Mouse (Mus musculus) heart, adult 9 months (tissue): ENCODE measurements at regions not wholly inside any gene's neighbourhood (a gene's known extent, or its start where the extent isn't known, plus 50 kb on each side); places are given as distances from the start of the nearest gene placed in this dataset.

Experiments used
- DNase-seq, 2 experiments: peaks; one replicate each; pipeline ENCODE4 v3.0.0; 2022; ENCODE audit warnings: low spot score in 2 of 2

DNA sequence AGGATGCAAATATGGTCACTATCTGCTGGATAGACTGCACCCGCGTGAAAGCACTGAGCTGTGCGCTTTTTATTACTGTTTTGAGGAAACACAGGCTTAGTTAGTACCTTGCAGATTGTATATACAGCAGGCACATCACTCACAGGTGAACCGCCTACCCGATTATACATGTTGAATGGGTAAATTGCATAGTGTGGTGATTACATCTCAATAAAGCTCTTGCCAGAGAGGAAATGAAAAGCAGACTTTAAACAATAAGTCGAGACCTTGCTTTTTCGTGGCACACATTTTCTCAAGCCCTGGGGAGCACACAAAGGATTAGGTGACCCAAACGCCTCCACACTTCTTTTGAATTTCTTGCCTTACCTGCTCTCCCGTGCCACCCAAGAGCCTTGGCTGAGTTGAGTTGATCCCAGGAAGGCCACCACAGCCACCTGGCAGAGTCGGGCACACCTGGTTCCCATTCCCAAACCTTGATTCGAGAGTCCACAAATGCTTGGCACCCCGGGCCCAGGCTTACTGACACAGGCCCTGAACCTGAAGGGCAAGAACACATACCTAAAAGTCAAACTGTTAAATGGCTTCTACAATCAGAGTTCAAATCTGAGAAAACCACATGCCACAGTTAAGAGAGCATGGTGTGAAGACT, 175.4 kb upstream of the Dapk1 start:
- no peak for DNase-seq

DNA sequence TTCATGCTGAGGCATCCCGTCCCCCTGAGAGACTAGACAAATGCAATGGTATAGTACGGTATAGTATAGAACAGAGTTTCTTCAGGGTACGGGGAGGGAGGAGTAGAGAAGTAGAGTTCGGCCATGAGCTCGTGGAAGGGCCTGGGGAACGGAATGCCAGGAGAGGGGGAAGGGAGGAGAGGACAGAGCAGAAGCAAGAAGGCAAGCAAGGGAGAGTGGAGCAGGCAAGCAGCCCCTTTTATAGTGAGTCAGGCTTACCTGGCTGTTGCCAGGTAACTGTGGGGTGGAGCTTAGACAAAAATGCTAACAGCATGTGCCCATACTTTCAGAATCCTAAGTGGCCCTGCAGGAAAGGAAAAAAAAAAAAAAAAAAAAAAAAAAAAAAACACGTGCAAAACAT, 174.7 kb upstream of the Dapk1 start:
- DNase-seq: no peak

DNA sequence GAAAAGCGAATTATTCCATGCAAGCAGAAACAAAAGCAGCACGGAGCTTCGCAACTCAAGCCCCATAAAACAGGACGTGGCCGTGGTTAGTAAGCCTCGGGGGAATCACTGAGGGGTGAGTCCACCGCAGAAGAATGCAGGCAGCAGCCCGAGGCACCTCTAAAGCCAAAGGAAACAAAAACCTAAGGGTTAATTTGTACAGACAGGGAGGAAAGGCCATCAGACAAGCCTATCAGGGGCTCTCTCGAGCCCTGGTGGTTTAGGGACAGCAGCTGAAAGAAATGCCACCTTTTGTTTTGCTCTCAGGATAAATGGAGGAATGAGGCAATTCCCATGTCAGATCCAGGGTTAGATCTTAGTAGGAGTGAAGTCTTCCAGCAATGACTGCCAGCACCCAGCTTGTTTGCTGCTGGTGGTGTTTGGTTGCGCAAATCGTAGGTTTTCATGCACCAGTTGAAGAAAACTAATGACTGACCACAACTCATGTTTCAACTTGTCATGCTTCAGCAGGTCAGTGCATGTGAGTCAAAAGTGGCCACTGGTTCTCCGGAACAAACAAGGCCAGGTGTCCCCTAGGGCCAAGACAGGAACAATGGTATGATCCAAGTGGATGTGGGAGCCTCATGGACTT, 173.9 kb upstream of the Dapk1 start:
- DNase-seq: peak; percentile 79 to 80

DNA sequence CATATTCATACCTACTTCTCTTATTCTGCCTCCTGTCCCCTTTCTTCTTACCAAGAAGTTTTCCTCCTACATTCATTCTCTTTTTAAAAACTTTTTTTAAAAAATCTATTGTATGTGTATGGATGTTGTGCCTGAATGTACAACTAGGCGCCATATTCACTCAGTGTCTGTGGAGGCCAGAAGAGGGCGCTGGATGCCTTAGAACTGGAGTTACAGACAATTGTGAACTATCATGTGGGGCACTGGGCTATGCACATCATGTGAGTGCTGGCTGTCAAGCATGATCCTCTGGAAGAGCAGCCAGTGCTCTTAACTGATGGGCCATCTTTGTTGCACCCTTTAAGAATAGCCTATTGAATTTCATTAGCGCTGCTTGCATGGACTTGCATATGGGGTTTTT, 172.6 kb upstream of the Dapk1 start:
- no peak for DNase-seq

DNA sequence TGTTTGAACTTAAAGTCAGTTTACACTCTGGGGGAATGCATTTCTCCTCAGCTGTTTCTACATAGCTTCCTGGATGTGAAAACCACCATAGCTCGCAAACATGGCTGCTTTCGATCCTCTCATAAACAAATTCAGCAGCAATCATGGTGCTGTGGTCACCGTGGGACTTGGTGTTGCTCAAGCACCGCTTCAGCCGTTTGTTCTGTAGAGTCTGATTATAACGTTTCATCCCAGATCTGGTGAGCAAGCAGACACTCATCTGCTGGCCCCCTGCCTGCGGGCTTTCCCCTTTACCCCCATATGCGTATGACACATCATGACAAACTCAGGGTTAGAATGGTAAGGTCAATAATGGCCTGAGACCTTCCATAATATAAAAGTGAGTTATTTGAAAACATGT, 170.3 kb upstream of the Dapk1 start:
- DNase-seq: no peak

DNA sequence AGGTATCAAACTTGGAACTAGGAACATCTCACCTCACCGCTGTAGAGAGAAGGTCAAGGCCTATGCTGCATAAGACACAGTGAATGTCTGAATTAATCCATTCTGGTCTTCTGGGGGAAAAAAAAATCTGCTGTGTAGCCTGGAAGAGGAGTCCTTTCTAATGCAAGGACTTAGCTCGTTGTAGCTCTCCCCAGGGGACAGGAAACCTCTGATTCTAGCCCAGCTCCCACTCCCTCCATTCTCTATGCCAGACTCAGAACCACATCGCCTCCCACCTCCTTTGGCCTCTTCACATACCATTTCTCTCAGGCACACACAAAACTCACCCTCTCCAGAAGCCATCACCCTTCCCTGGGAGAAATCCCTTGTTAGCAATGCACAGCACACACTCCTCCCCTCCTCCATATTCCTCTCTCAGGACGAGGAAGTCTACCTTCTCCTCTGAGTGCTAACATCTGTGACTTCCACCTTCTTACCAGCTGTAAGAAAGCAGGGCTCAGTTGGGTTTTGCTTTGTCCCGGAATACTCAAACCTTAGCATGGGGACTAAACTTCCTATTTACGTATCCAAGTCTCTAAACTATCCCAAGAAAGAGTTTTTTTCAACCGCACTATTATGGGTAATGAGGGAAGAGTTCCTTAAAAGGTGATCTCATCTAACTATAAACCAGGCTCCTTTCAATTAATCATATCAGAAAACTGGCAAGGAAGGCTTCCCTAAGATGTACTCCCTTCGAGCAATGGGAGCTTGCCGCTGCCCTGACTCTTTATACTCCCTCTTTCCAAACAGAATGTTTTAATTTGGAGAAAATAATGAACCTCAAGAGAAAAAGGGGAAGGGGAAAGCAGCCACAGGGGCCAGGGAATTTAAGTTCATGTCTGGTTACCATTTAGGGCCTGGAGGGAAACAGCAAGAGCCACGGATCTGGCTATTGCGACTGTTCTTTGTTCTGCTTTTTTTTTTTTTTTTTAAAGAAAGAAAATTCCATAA, 167.2 kb upstream of the Dapk1 start:
- no peak for DNase-seq

DNA sequence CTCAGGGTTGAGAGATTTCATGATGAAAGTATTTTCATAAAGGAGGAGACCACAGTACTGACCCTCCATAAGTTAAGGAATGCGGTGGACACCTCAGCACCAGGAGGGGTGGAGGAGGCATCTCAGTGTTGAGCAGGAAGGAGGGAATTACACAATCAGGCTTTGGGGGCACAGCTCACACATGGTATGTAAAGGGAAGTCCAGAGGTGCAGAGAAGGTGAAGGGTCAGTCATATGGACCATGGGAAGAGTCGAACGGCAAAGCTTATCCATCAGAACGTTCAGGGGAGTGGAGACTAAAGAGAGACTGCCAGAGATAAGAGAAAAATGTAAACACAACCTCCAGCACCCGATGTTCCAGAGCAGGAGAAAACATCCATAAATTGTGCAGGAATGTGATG, 166.4 kb upstream of the Dapk1 start:
- no peak for DNase-seq

DNA sequence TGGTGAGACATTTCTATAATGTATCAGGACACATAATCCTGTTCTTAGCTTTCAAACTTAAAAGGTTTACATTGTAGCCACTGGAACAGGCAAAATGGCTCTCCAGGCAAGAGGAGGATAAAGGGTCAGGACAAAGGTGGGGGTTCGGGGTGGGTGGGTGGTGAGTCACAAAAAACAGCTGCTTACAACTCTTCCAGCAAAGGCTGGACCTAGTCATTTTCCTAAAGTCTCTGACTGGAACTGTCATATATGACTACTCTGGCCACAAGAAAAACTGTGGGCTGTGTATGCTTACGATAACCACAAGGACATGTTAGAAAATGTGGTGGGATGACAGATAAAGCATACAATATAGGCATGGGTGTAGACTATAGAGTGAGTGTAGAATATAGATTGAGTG, 163.6 kb upstream of the Dapk1 start:
- DNase-seq: no peak

DNA sequence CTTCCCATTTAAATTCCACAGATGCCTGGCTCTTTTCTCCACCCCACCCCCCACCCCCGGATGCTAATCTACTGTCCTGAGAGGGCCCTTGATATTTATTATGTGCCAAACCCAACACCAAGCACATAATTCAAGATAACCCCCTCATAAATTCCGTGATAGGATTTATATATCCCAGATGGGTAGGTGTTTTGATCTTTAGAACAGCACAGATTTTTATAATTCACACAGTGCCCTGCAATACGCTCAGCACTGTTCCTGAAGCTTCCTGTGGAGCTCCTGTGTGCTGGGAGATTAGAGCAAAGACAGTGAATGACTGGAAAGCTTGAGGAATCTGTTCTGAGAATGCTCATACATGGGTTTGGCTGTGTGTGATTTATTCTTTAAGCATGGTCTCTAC, 161.2 kb upstream of the Dapk1 start:
- no peak for DNase-seq

DNA sequence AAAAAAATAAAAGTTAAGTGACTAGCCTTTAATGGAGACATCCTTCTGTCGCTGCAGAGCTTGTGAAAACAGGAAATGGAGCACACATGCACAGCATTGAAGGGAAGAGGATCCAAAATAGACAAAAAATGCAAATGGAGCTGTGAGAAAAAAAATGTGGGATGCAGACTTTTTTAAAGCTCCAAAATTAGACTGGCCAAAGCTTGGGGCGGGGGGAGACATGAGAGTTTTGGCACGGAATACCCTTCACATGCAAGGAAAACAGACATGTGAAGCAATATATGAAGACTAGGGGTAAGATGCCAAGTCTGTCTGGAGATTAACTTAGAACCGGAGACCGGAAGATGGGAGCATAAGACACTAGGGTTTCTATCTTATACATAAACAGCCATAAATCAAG, 156.6 kb upstream of the Dapk1 start:
- DNase-seq: no peak

DNA sequence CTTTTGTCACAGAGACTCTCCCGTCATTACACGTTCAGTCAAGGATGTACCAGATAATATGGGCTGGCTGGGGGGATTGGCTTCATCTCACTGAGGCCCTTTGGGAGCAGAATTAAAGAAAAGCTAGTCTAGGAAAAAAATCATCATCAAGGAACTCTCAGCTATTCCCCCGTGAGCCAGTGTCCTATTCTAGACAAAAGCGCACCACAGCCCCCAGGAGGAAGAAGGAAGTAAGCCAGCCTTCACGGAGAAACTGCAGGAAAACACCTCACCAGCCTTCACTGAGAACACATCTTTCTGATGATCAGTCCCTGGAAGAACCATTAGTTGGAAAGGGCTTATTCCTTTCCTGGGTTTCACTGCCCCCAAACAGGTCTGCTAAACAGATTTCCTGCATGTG, 154.8 kb upstream of the Dapk1 start:
- DNase-seq: peak; percentile 14 to 20

DNA sequence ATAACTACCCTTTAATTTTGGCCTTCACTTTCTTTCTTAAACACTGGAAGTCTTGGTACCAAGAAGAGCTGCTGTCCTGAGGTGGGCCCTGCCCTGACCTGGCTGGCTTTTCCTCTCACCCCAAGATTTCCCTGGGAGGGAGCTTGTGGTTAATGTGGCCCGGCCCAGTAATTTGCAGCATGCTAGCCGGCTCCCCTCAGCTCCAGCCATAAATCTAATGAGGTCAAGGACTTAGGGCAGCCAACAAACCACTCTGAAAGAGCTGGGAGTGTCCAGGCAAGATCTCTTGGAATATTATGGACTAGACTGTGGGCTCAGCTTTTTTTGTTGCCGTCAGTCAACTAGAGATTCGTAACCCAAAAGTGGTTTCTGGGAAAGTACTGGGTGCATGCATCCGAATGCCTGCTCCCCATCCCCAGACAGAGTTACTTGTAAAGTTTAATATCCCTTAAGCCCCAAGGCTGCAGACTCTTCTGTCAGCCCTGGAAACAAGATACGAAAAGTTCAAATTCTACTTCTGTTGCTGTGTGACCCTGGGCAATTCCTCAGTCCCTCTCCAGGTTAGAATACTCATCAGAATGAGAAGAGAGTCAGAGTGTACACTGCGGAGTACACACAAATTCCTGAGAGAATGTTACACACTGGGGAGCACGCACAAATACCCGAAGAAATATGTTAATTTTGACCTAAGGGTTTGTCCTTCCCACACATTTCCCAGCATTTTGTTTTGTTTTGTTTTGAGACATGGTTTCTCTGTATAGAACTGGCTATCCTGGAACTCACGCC, 150.8 kb upstream of the Dapk1 start:
- no peak for DNase-seq

DNA sequence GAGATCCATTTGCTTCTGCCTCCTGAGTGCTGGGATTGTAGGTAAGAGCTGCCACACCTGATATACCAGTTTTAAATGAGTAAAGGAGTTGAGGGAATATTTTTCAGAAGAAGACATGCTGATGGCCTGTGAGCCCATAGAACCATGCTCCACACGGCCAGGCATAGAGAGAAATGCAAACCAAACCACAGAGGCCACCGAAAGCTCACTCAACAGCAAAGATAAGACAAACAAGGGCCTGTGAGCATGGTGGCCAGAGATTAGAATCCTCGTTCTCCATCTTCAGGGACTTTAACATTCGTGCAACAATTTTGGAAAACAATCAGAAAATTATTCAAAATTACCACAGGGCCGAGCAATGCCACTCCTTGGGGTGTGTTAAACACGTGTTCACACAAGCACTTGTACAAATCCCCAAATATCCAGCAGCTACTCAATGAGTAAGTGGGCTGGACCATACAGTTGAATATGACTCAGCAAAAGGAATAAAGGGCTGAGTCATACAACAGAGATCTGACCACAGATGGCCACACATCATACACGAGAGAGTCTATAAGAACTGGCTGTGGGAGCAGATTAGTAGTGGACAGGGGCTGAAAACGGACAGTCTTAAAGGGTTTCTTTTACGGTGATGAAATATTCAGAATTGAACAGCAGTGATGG, 147.8 kb upstream of the Dapk1 start:
- no peak for DNase-seq

DNA sequence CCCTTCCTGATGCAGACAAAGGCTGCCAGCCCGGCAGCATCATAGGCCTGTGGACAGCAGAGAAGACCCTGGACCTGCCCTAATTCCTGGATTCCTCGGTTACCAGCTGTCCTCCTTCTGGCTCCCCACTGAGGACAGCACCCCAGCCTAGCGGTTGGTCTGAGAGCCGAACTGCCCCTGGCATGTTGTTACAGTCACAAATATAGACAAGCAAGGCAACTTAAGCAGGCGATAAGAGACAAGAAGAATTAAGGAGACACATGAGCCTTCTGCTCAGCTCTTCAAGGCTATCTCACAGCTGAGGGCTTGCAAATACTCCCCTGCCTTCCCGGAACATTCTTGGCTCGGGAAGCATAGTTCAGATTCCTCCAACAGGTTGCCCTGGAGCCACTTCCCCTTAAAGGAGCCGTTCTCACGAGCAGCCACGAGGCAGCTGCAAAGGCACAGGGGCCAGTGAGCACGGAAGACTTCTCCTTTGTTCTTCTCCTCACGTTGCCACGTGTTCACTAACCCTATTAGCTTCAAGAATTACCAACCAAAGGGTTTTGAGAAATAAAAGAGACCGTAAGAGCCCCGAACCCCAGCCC, 146.6 kb upstream of the Dapk1 start:
- DNase-seq: peak; percentile 42 to 44

DNA sequence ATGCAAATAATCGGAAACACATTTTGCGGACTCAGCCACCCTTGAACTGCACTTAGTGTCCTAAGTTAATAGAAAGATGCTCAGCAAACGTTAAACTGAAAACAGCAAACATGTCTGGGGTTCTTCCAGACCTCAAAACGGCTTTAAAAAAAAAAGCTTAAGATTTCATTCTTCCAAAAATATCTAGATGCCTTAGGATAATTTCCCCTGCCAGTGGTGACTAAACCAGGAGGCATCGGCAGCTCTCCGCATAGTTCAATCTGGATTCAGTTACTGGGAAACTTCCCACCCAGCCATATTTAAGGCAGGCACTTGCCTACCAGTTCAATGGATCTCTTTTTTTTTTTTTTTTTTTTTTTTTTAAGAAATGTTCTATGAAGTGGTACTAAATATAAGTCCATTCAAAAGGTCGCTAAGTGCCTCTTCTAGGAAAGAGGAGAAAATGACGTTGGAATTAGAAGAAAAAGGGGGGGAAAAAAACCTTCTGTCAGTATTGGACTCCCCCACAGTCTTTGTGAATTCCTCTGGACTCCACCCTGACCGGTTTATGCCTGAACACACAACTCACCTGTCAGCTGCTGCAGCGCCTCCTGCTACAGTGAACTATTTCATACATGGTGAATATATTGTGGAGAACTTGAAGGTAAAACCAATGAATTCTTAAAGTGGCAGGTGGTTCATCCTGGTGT, 145.7 kb upstream of the Dapk1 start:
- no peak for DNase-seq

DNA sequence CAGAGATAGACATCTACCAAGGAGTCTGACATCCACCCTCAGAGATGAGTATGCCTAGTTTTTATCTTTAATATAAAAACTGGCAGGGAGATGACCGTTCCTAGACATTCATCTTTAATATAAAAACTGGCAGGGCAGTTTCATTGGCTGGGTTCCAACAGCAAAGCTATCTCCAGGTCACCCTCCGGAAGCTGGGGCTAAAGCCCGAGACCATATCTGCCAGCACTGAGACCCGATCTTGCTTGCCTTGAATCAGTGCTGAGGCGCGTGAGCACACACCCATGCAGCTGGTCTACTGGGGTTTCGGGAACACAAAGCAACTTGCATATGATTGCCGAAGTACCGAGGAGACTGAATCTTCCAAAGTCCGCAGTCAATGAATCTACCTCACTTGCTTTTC, 144.5 kb upstream of the Dapk1 start:
- DNase-seq: no peak

DNA sequence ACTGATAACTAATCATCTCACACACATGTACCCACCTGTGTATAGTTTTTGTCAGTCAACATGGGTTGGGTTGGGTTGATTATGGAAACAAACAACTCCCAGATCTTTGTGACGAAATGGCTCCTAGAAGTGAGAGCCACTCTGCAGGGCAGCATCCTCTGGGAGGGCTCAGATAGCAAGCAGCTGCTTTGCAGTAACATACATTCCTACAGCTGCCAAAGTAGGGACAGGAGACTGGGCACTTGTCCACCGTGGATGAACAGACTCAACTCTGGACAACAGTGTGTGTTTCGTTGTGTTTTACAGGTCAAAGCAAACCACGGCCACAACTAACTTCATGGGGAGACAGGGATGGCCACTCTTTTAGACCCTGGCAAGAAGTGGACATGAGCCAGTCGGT, 142.7 kb upstream of the Dapk1 start:
- no peak for DNase-seq

DNA sequence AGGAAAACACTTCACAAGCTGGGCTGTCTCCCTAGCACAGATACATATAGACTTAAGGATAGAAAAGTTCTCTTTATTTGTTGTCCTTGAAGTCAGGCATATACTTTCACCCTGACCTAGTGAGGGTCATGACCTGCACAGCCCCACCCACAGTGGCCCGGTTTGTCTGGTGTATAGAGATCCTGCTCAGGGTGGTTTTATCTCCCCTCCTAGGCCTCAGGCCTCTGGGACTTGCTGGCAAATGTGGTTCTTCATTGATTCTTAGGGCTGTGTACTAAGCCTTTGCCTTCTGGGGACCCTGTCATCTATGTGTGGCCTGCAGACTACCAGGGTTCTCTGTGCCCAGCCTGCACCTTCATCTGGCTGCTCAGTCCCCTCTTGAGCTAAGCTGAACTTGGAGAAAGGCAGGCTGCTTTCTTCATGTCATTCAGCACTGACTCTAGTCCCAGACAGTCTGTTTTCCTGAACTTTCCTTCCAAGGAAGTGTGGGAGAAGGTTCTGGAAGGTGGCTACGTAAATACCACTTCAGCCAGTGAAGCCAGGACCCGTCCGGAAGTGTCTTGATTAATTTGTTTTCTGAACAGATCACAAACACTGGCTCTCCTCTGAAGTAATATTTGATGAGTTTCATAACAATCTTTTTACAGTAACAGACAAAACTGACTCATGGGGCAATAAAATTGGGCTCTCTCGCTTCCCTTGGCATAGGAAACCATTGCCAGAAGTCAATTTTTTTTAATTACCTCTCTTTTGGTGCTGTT, 135.0 kb upstream of the Dapk1 start:
- no peak for DNase-seq

DNA sequence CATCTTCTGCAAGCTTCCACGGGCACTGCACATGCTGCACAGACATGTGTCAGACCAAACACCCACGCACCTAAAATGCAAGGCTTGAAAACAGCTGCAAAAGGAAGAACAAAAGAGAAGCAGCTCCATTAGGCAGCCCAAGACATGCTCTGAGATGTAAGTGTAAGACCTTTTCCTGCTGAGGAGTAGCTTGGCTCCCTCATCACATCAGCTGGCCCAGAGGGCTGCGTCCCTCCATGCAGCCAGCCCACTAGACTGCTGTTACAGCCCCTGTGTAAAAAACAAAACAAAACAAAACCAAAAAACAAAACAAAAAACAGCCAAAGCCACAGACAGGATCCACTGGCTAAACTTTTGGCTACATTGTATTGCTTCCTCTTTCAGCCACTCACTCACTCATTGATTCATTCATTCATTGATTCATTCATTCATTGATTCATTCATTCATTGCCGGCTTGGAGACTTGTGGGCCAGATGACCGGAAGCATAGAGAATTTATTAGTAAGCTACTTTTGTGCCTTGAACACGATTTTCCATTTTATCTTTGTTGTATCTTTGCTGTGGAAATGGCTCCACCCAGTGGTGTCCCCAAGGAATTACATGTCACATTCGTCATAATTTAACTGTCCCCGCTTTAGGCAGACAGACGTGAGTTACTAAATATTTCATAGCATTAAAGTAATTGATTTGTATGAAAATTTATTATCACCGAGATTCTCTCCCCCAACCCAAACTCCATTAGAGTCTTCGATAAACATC, 133.7 kb upstream of the Dapk1 start:
- peak in 1 of 2 experiments; percentile 65 for DNase-seq
